Mouse (Mus musculus) liver, embryonic 14.5 days (tissue): ENCODE results near the gene Slc25a29. TPM values are rescaled to one million over a fixed set of nuclear protein-coding genes. Genes with fewer than 3 reads are reported as not detected.
A peak's percentile ranks its signal among the peaks of the same experiment; 100 is the strongest.

ENCODE experiments used
- ATAC-seq: fragments of 200-750 bp; cut with Nextera tagmentation; 2 replicates; pipeline ENCODE4 v1.8.0; 2017; ENCODE audit warnings: moderate number of reproducible peaks, mild to moderate bottlenecking, moderate library complexity; ENCODE audit not compliant: insufficient read depth
- DNase-seq, 3 experiments: peaks; one replicate each; pipeline ENCODE4 v3.0.0-alpha.2; 2012 to 2013; ENCODE audit warnings: low read depth in 3 of 3, low spot score in 3 of 3
- H3K27ac ChIP-seq: fragments of 300-500 bp; sonication (generic); 2 replicates; pipeline ENCODE4 v1.5.1; 2014; ENCODE audit warnings: moderate library complexity, mild to moderate bottlenecking, control low read depth, inconsistent platforms
- H3K27me3 ChIP-seq: fragments of 300-500 bp; sonication (generic); 2 replicates; pipeline ENCODE4 v1.6.1; 2014; ENCODE audit warnings: mild to moderate bottlenecking, low read length, moderate library complexity; ENCODE audit not compliant: control insufficient read depth, insufficient read depth
- H3K36me3 ChIP-seq: fragments of 300-500 bp; sonication (generic); replicated peaks from 2 replicates; pipeline ENCODE4 v1.6.1; 2014; ENCODE audit warnings: low read depth; ENCODE audit not compliant: control insufficient read depth, insufficient read depth
- H3K4me1 ChIP-seq, 2 experiments: fragments of 200-500 bp in 1 of 2; fragments of 300-500 bp in 1 of 2; sonication (generic) in 1 of 2; replicated peaks; 2 replicates each; pipeline ENCODE4 v1.6.1; 2012 to 2014; ENCODE audit warnings: antibody characterized with exemption in 1 of 2, inconsistent platforms in 1 of 2, low read length in 1 of 2; ENCODE audit not compliant: control insufficient read depth in 2 of 2, insufficient read depth in 2 of 2
- H3K4me2 ChIP-seq: fragments of 300-500 bp; sonication (generic); 2 replicates; pipeline ENCODE4 v1.6.1; 2014; ENCODE audit warnings: low read depth, mild to moderate bottlenecking, control low read depth, moderate library complexity
- H3K4me3 ChIP-seq, 2 experiments: fragments of 200-500 bp in 1 of 2; fragments of 300-500 bp in 1 of 2; sonication (generic) in 1 of 2; 2 replicates each; pipeline ENCODE4 v1.5.1; 2012 to 2014; ENCODE audit warnings: low read depth in 2 of 2, low read length in 2 of 2, mild to moderate bottlenecking in 2 of 2, control low read depth in 1 of 2, inconsistent platforms in 1 of 2, moderate library complexity in 1 of 2; ENCODE audit not compliant: insufficient read depth in 1 of 2
- H3K9ac ChIP-seq: fragments of 300-500 bp; sonication (generic); replicated peaks from 2 replicates; pipeline ENCODE4 v1.6.1; 2014; ENCODE audit warnings: mild to moderate bottlenecking, control low read depth, moderate library complexity
- H3K9me3 ChIP-seq: fragments of 300-500 bp; sonication (generic); 2 replicates; pipeline ENCODE4 v1.6.1; 2016; ENCODE audit warnings: low read length, mixed read lengths; ENCODE audit not compliant: control insufficient read depth
- CTCF ChIP-seq: IDR thresholded peaks from 2 replicates; pipeline ENCODE4 v1.5.1; 2016; ENCODE audit warnings: antibody characterized with exemption, low read depth, control low read depth
- EP300 ChIP-seq: IDR thresholded peaks from 2 replicates; pipeline ENCODE4 v1.6.1; 2016; ENCODE audit warnings: antibody characterized with exemption, low read depth
- WGBS: fragments of 180-500 bp; shearing (Covaris S2); extraction: QIAGEN DNeasy Blood & Tissue Kit; methylation state at CpG from one replicate; pipeline ENCODE4 v1.1.7; 2014; ENCODE audit not compliant: insufficient replicate concordance; 5-methylcytosine and 5-hydroxymethylcytosine counted together
- polyA plus RNA-seq, 2 experiments: library from polyadenylated mRNA; depleted of rRNA in 1 of 2; stranded (reverse) in 1 of 2; unstranded in 1 of 2; fragments of >200 nt; fragmentation: Nextera tagmentation in 1 of 2; extraction: Ambion mirVana in 1 of 2; gene quantifications; 2 replicates each; pipeline versions ENCODE4 v1.2.1 to v1.2.3; 2012 to 2014

The Slc25a29 gene
- polyA plus RNA-seq, 2 experiments: 0.40 to 0.51 TPM

GRCm38 (mm10) chr12:108810309-108810708, 25.4 kb downstream of the Slc25a29 start:
- Histone ChIP-seq H3K4me3 (no peak overlapping the region), H3K9me3 (no peaks in the 10 kb centered on the region), H3K27me3 (no peaks in the 10 kb centered on the region), H3K36me3 (peaks cover 25% of the 10 kb centered on the region), H3K27ac (no peak overlapping the region), H3K4me2 (no peak overlapping the region), H3K4me1 (peaks cover 0 to 12% of the 10 kb centered on the region in 2 experiments; a peak in 2 of 4 replicates), H3K9ac (no peak overlapping the region)
- DNase-seq (no peak), ATAC-seq (peak; percentile 40; the same call in 1 of the 2 replicates)
- WGBS: 41% methylated on average over 7 of the region's 7 CpGs
- TF ChIP-seq EP300 (0 out of 2 replicates have a peak, but pooled peaks have one; percentile 5), CTCF (no peak)

- no peaks in the 10 kb centered on the region for H3K27me3 ChIP-seq
- no peak overlapping the region for H3K4me3 ChIP-seq
- ATAC-seq: no peak
- WGBS: 43% methylated on average over 1 of the region's 1 CpGs
- peaks cover 0 to 12% of the 10 kb centered on the region in 2 experiments; a peak in 2 of 4 replicates for H3K4me1 ChIP-seq
- H3K9ac ChIP-seq: no peak overlapping the region
- no peak for DNase-seq
- peak overlapping the region; percentile 14 for H3K27ac ChIP-seq
- TF ChIP-seq EP300 (no peak), CTCF (no peak)
- peaks cover 20% of the 10 kb centered on the region for H3K36me3 ChIP-seq
- no peak overlapping the region for H3K4me2 ChIP-seq
- H3K9me3 ChIP-seq: no peaks in the 10 kb centered on the region
These were observed 25.9 kb downstream of the Slc25a29 start for GRCm38 (mm10) chr12:108809771-108810170.

DNA sequence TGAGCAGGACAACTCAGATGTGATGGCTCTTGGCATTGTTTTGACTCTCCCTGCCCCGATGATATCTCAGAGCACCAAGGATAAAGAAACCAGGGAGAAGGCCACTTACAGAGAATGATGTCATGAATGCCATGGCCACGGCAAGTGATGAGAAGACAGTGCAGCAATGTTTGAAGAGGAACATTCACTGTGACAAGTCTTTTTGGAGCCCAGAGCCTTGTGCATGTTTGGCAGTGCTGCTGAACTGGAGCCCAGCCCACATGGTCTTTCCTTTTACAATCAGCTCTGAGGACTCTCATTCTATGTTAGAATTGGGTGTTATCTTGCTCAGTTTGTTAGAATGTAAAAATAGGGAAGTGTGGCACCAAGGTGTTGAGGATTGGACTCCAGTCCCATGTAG, 27.2 kb downstream of the Slc25a29 start:
- DNase-seq: no peak
- ATAC-seq: no peak
- 72% methylated on average over 2 of the region's 2 CpGs for WGBS
- Histone ChIP-seq H3K9me3 (no peaks in the 10 kb centered on the region), H3K4me2 (no peak overlapping the region), H3K27ac (no peak overlapping the region), H3K4me3 (no peak overlapping the region), H3K36me3 (peaks cover 9% of the 10 kb centered on the region), H3K9ac (no peak overlapping the region), H3K4me1 (peaks cover 0 to 12% of the 10 kb centered on the region in 2 experiments; a peak in 2 of 4 replicates), H3K27me3 (no peaks in the 10 kb centered on the region)
- TF ChIP-seq CTCF (no peak), EP300 (no peak)

GRCm38 (mm10) chr12:108804388-108804787, 31.3 kb downstream of the Slc25a29 start:
- Histone ChIP-seq H3K27me3 (no peaks in the 10 kb centered on the region), H3K36me3 (peaks cover 8% of the 10 kb centered on the region), H3K9ac (no peak overlapping the region; the same call in 1 of the 2 replicates), H3K4me2 (no peak overlapping the region), H3K4me1 (peaks cover 0 to 5% of the 10 kb centered on the region in 2 experiments; a peak in 1 of 4 replicates), H3K9me3 (no peaks in the 10 kb centered on the region), H3K27ac (no peak overlapping the region), H3K4me3 (no peak overlapping the region)
- 79% methylated on average over 2 of the region's 2 CpGs for WGBS
- ATAC-seq (no peak), DNase-seq (no peak)
- TF ChIP-seq CTCF (no peak), EP300 (no peak)

- H3K27me3 ChIP-seq: no peaks in the 10 kb centered on the region
- DNase-seq (no peak), ATAC-seq (no peak)
- no peaks in the 10 kb centered on the region; the same call in none of the 2 replicates for H3K36me3 ChIP-seq
- H3K27ac ChIP-seq: no peak overlapping the region
- H3K4me3 ChIP-seq: no peak overlapping the region
- WGBS: 81% methylated on average over 2 of the region's 2 CpGs
- H3K9ac ChIP-seq: no peak overlapping the region
- H3K4me2 ChIP-seq: no peak overlapping the region
- no peak for TF ChIP-seq CTCF
- no peak for TF ChIP-seq EP300
- H3K4me1 ChIP-seq: peaks cover 12 to 16% of the 10 kb centered on the region in 2 experiments
- no peaks in the 10 kb centered on the region for H3K9me3 ChIP-seq
These were observed 34.1 kb downstream of the Slc25a29 start for GRCm38 (mm10) chr12:108801613-108802012.
